Mouse (Mus musculus): Measurements from ENCODE around the gene Lpp.

Gene Lpp

GRCm38 (mm10) chr16:24723641-24724040 lies 330.3 kb downstream of the Lpp start:
- DNase-seq (ENCODE audit: low read depth) = no peak

GRCm38 (mm10) chr16:24732751-24733150 lies 339.4 kb downstream of the Lpp start:
- no peak for DNase-seq (ENCODE audit: low read depth)

GRCm38 (mm10) chr16:24733321-24733720 lies 340.0 kb downstream of the Lpp start:
- DNase-seq (ENCODE audit: low read depth) = no peak

GRCm38 (mm10) chr16:24735754-24736153 lies 342.4 kb downstream of the Lpp start:
- DNase-seq (ENCODE audit: low read depth) = peak; percentile 15

- peak; percentile 39 for DNase-seq (ENCODE audit: low read depth)
These were observed 344.2 kb downstream of the Lpp start for GRCm38 (mm10) chr16:24737362-24738057.

- no peak for DNase-seq (ENCODE audit: low read depth)
These were observed 347.4 kb downstream of the Lpp start for GRCm38 (mm10) chr16:24740714-24741113.

- DNase-seq (ENCODE audit: low read depth) = no peak
These were observed 356.5 kb downstream of the Lpp start for GRCm38 (mm10) chr16:24749816-24750215.

- DNase-seq (ENCODE audit: low read depth) = no peak
These were observed 362.8 kb downstream of the Lpp start for GRCm38 (mm10) chr16:24756141-24756540.

GRCm38 (mm10) chr16:24766051-24766450 lies 372.7 kb downstream of the Lpp start:
- no peak for DNase-seq (ENCODE audit: low read depth)

- no peak for DNase-seq (ENCODE audit: low read depth)
These were observed 373.3 kb downstream of the Lpp start for GRCm38 (mm10) chr16:24766596-24766995.

GRCm38 (mm10) chr16:24777053-24777452 lies 383.7 kb downstream of the Lpp start:
- no peak for DNase-seq (ENCODE audit: low read depth)

- DNase-seq (ENCODE audit: low read depth) = no peak
These were observed 385.3 kb downstream of the Lpp start for GRCm38 (mm10) chr16:24778432-24779274.

GRCm38 (mm10) chr16:24780545-24780944 lies 387.2 kb downstream of the Lpp start:
- no peak for DNase-seq (ENCODE audit: low read depth)

- DNase-seq (ENCODE audit: low read depth) = no peak
These were observed 388.6 kb downstream of the Lpp start for GRCm38 (mm10) chr16:24781922-24782321.

- no peak for DNase-seq (ENCODE audit: low read depth)
These were observed 392.3 kb downstream of the Lpp start for GRCm38 (mm10) chr16:24785651-24786050.

GRCm38 (mm10) chr16:24788973-24789372 lies 395.7 kb downstream of the Lpp start:
- DNase-seq (ENCODE audit: low read depth) = no peak

- DNase-seq (ENCODE audit: low read depth) = no peak
These were observed 398.1 kb downstream of the Lpp start for GRCm38 (mm10) chr16:24791387-24791786.

- no peak for DNase-seq (ENCODE audit: low read depth)
These were observed 398.7 kb downstream of the Lpp start for GRCm38 (mm10) chr16:24791984-24792383.

GRCm38 (mm10) chr16:24792836-24793235 lies 399.5 kb downstream of the Lpp start:
- DNase-seq (ENCODE audit: low read depth) = no peak

GRCm38 (mm10) chr16:24794665-24795064 lies 401.4 kb downstream of the Lpp start:
- DNase-seq (ENCODE audit: low read depth) = no peak

GRCm38 (mm10) chr16:24801355-24801754 lies 408.0 kb downstream of the Lpp start:
- no peak for DNase-seq (ENCODE audit: low read depth)

- DNase-seq (ENCODE audit: low read depth) = no peak
These were observed 408.5 kb downstream of the Lpp start for GRCm38 (mm10) chr16:24801780-24802179.

- no peak for DNase-seq (ENCODE audit: low read depth)
These were observed 412.8 kb downstream of the Lpp start for GRCm38 (mm10) chr16:24806093-24806492.

Data from induced T-regulatory cell, adult 2 months (primary cell).